Mouse (Mus musculus) adipose tissue, adult 10 weeks (tissue): ENCODE results near the gene Vpreb3. TPM values are rescaled to one million over a fixed set of nuclear protein-coding genes. Genes with fewer than 3 reads are reported as not detected.

Source experiments
- polyA plus RNA-seq: library from polyadenylated mRNA; stranded (reverse); fragments of 350-450 nt; fragmentation: Illumina TruSeq; extraction: RNeasy Lipid Tissue Mini Kit (QIAGEN cat#74804); gene quantifications from one replicate; pipeline ENCODE4 v1.2.3, GENCODE M21; 2014; ENCODE audit warnings: low read depth, low replicate concordance

Vpreb3 gene
- polyA plus RNA-seq = 0.93 TPM

GRCm38 (mm10) chr10:75942736-75943477, at the start of gene Vpreb3:
Gene Vpreb3 (plus strand): TSS chr10:75943057.

GRCm38 (mm10) chr10:75893089-75893750, 49.6 kb upstream of the Vpreb3 start, which contains the start of gene Derl3:
Gene Derl3 (plus strand): TSS chr10:75893413.

GRCm38 (mm10) chr10:75921026-75921725, 21.7 kb upstream of the Vpreb3 start, which contains the start of gene Smarcb1:
Gene Smarcb1 (minus strand): TSS chr10:75921617.

GRCm38 (mm10) chr10:75932891-75933290, 10.0 kb upstream of the Vpreb3 start, which contains the start of gene Chchd10:
Gene Chchd10 (plus strand): TSS chr10:75933130.

GRCm38 (mm10) chr10:75935680-75936541, 6.9 kb upstream of the Vpreb3 start, which contains the start of gene Mmp11:
Gene Mmp11 (minus strand): TSS chr10:75936496.

GRCm38 (mm10) chr10:75940520-75940919, 2.3 kb upstream of the Vpreb3 start, which contains the start of gene Gm867:
Gene Gm867 (minus strand): TSS chr10:75940672.

GRCm38 (mm10) chr10:75954381-75954811, 11.5 kb downstream of the Vpreb3 start, which contains the start of gene Gm5134:
Gene Gm5134 (plus strand): TSS chr10:75954514.

Other genes with a start within 250 kb of the Vpreb3 start
- gene Cabin1, start 178.7 kb upstream of the Vpreb3 start, polyA plus RNA-seq = 23.1 TPM
- gene Ddt, start 169.6 kb upstream of the Vpreb3 start, polyA plus RNA-seq = 109 TPM
- not detected for gene Gm20441, start 162.1 kb upstream of the Vpreb3 start, polyA plus RNA-seq
- gene Gstt3, start 161.6 kb upstream of the Vpreb3 start, polyA plus RNA-seq = 112 TPM
- 99.2 TPM for gene Gstt1, start 144.5 kb upstream of the Vpreb3 start, polyA plus RNA-seq
- gene Gstt4, start 120.5 kb upstream of the Vpreb3 start, polyA plus RNA-seq = 10.3 TPM
- 66.6 TPM for gene Gstt2, start 105.6 kb upstream of the Vpreb3 start, polyA plus RNA-seq
- 195 TPM for gene Mif, start 82.8 kb upstream of the Vpreb3 start, polyA plus RNA-seq
- gene Derl3, start 49.6 kb upstream of the Vpreb3 start, polyA plus RNA-seq = 86.2 TPM
- gene Smarcb1, start 21.4 kb upstream of the Vpreb3 start, polyA plus RNA-seq = 52.3 TPM
- gene Chchd10, start 9.9 kb upstream of the Vpreb3 start, polyA plus RNA-seq = 104 TPM
- gene Mmp11, start 6.6 kb upstream of the Vpreb3 start, polyA plus RNA-seq = 9.3 TPM
- 3.2 TPM for gene Gm867, start 2.4 kb upstream of the Vpreb3 start, polyA plus RNA-seq
- 0.34 TPM for gene Gm5134, start 11.5 kb downstream of the Vpreb3 start, polyA plus RNA-seq
- gene Zfp280b, start 89.6 kb downstream of the Vpreb3 start, polyA plus RNA-seq = 5.1 TPM
- gene Slc5a4b, start 167.9 kb downstream of the Vpreb3 start, polyA plus RNA-seq = not detected
- not detected for gene Slc5a4a, start 204.4 kb downstream of the Vpreb3 start, polyA plus RNA-seq